Mouse (Mus musculus): ENCODE data around the gene Tmem125. TPM values are rescaled to one million over a fixed set of nuclear protein-coding genes. Genes with fewer than 3 reads are reported as not detected.

The Tmem125 gene
- 5.8 and 6.3 TPM in 2 replicates for polyA plus RNA-seq (2015; fragmentation: Nextera tagmentation; extraction: Ambion mirVana)

DNA sequence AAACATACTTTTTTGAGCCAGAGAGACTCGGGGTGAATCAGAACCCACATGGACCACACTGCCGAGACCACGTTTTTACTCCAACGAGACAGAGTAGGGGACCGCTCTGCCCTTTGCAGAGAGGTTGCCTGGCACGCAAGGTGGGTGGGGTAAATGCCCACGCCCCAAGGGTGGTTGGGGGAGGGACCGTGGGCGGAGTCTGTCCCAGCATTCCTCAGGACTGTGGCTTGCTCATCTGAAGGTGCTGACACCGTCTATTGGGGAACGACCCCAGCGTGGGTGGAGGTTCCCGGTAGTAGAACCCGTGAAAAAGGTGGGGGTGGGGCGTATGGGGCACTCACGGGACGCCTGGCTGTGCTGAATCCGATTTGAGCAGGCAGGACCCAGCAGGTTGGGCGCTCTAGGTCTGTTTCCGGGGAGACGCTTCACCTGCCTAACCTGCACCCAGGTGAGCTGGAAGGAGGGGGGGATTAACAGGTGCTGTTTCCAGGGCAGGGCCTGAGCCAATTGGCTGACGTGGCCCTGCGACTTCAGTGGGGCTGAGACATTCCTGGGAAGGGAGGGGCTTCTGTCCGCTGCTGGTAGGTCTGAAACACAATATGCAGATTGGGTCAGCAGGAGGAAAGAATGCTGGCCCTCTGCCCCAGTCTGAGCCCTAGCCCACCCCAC, at the start of gene Tmem125:
Tmem125 (minus strand) TSS at position 453 of the 669 bp plus-strand sequence.
- H3K9me3 ChIP-seq, result no peaks in the 10 kb centered on the region
- peak within 1 kb of the TSS; percentile 89 for H3K27ac ChIP-seq
- peaks cover 5% of the 10 kb centered on the region for H3K4me1 ChIP-seq
- WGBS, result 2% methylated on average over 24 of the region's 24 CpGs
- H3K9ac ChIP-seq, result peak within 1 kb of the TSS; percentile 15; the same call in 1 of the 2 replicates
- no peaks in the 10 kb centered on the region for H3K27me3 ChIP-seq
- ATAC-seq (ENCODE audit: borderline replicate concordance, extremely low read depth, low FRiP score, low TSS enrichment), result peak; percentile 90
- H3K4me2 ChIP-seq, result peak within 1 kb of the TSS; percentile 52
- H3K36me3 ChIP-seq, result no peaks in the 10 kb centered on the region
- H3K4me3 ChIP-seq, result peak within 1 kb of the TSS; percentile 36

- Histone ChIP-seq H3K9me3 (no peaks in the 10 kb centered on the region), H3K4me1 (peaks cover 7% of the 10 kb centered on the region), H3K4me2 (no peak overlapping the region), H3K9ac (no peak overlapping the region), H3K27ac (no peak overlapping the region), H3K4me3 (no peak overlapping the region), H3K27me3 (no peaks in the 10 kb centered on the region), H3K36me3 (no peaks in the 10 kb centered on the region)
- no peak for ATAC-seq (ENCODE audit: borderline replicate concordance, extremely low read depth, low FRiP score, low TSS enrichment)
- 10% methylated on average over 7 of the region's 7 CpGs for WGBS
These were observed 45.9 kb upstream of the Tmem125 start for GRCm38 (mm10) chr4:118589733-118590130.

GRCm38 (mm10) chr4:118589053-118589732, 45.3 kb upstream of the Tmem125 start:
- Histone ChIP-seq H3K36me3 (no peaks in the 10 kb centered on the region), H3K9me3 (no peaks in the 10 kb centered on the region), H3K27ac (no peak overlapping the region), H3K4me3 (no peak overlapping the region), H3K4me1 (peaks cover 7% of the 10 kb centered on the region), H3K27me3 (no peaks in the 10 kb centered on the region), H3K9ac (no peak overlapping the region), H3K4me2 (no peak overlapping the region)
- 63% methylated on average over 12 of the region's 12 CpGs for WGBS
- no peak for ATAC-seq (ENCODE audit: borderline replicate concordance, extremely low read depth, low FRiP score, low TSS enrichment)

- no peak for ATAC-seq (ENCODE audit: borderline replicate concordance, extremely low read depth, low FRiP score, low TSS enrichment)
- H3K36me3 ChIP-seq, result no peaks in the 10 kb centered on the region
- WGBS, result 90% methylated on average over 8 of the region's 8 CpGs
- peaks cover 5% of the 10 kb centered on the region for H3K4me1 ChIP-seq
- H3K4me2 ChIP-seq, result no peak overlapping the region
- no peaks in the 10 kb centered on the region for H3K27me3 ChIP-seq
- H3K9ac ChIP-seq, result no peak overlapping the region
- no peak overlapping the region for H3K4me3 ChIP-seq
- no peak overlapping the region for H3K27ac ChIP-seq
- no peaks in the 10 kb centered on the region for H3K9me3 ChIP-seq
These were observed 38.8 kb upstream of the Tmem125 start for GRCm38 (mm10) chr4:118582629-118583028.

DNA sequence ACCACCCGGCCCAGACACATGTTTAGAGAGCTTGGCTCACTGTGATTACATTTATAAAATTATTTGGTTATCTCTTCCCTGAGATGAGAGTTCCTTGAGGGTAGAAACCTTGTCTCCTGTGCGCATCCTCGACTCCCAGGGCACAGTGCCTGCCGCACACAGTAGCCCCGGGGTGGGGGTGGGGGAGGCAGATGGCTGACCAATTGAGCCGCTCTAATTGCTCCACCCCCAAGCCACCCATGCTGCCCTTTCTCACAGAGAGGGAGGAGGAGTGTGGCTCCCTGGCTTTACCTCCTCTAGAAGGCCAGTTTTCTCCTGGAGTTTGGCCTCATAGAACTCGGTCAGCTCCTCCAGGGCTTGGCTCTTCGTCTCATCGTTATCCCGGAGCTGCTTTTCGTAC, 37.7 kb upstream of the Tmem125 start:
- Histone ChIP-seq H3K4me3 (no peak overlapping the region), H3K27ac (no peak overlapping the region), H3K9me3 (no peaks in the 10 kb centered on the region), H3K36me3 (no peaks in the 10 kb centered on the region), H3K9ac (no peak overlapping the region), H3K27me3 (0 out of 2 replicates have a peak, but pooled peaks cover 7% of the 10 kb centered on the region), H3K4me1 (no peaks in the 10 kb centered on the region), H3K4me2 (no peak overlapping the region)
- no peak for ATAC-seq (ENCODE audit: borderline replicate concordance, extremely low read depth, low FRiP score, low TSS enrichment)
- WGBS, result 44% methylated on average over 11 of the region's 11 CpGs

- ATAC-seq (ENCODE audit: borderline replicate concordance, extremely low read depth, low FRiP score, low TSS enrichment), result no peak
- Histone ChIP-seq H3K27me3 (0 out of 2 replicates have a peak, but pooled peaks cover 10% of the 10 kb centered on the region), H3K9me3 (no peaks in the 10 kb centered on the region), H3K27ac (no peak overlapping the region), H3K4me1 (no peaks in the 10 kb centered on the region), H3K36me3 (no peaks in the 10 kb centered on the region), H3K4me2 (no peak overlapping the region), H3K4me3 (no peak overlapping the region), H3K9ac (no peak overlapping the region)
- WGBS, result 47% methylated on average over 13 of the region's 13 CpGs
These were observed 35.5 kb upstream of the Tmem125 start for GRCm38 (mm10) chr4:118579313-118579712.

DNA sequence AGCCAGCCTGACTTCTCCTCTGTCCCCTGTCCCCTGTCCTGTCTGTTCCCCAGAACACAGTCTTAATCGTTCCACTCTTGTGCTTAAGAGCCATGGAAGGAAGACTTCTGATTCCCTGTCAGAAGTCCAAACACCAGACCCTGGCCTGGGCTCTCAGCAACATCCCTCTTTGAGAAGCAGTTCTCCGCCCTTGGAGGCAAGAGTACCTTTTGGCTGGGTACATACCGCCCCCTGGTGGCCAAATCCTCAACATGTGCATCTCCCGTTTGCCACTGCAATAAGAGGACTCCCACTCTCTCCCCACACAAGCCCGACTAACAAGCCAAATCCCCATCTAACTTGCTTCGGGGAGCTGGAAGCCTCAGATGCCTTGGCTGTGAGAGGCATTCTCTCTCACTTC, 32.3 kb upstream of the Tmem125 start:
- Histone ChIP-seq H3K4me2 (no peak overlapping the region), H3K27ac (no peak overlapping the region), H3K9ac (no peak overlapping the region), H3K36me3 (no peaks in the 10 kb centered on the region), H3K4me1 (no peaks in the 10 kb centered on the region), H3K27me3 (peaks cover 10% of the 10 kb centered on the region; the same call in 1 of the 2 replicates), H3K4me3 (no peak overlapping the region), H3K9me3 (no peaks in the 10 kb centered on the region)
- ATAC-seq (ENCODE audit: borderline replicate concordance, extremely low read depth, low FRiP score, low TSS enrichment), result no peak
- WGBS, result 4% methylated on average over 6 of the region's 6 CpGs

DNA sequence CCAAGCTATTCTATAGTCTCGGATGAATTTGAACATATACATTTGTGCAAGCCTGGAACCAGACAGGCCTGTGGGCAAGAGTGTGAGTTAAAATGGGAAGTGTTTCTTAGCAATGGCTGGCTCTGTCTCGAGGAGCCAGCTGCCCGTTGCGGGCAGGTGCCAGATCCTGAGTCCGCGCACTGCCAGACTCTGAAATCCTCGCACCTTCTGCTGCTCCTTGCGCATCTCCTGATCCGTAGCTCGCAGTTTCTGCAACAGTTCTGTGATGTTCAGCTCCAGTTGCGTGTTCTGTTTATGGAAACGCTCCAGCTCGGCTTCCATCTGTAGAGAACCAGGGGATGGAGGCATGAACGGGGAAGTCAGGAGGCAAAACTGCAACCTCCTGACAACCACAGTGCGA, 27.6 kb upstream of the Tmem125 start:
- no peak for ATAC-seq (ENCODE audit: borderline replicate concordance, extremely low read depth, low FRiP score, low TSS enrichment)
- Histone ChIP-seq H3K27me3 (peaks cover 2% of the 10 kb centered on the region; the same call in 1 of the 2 replicates), H3K9ac (no peak overlapping the region), H3K4me1 (no peaks in the 10 kb centered on the region), H3K27ac (no peak overlapping the region), H3K4me2 (no peak overlapping the region), H3K4me3 (no peak overlapping the region), H3K9me3 (no peaks in the 10 kb centered on the region), H3K36me3 (no peaks in the 10 kb centered on the region)
- 73% methylated on average over 15 of the region's 15 CpGs for WGBS

- Histone ChIP-seq H3K4me1 (no peaks in the 10 kb centered on the region), H3K4me2 (no peak overlapping the region), H3K9me3 (no peaks in the 10 kb centered on the region), H3K4me3 (no peak overlapping the region), H3K27ac (no peak overlapping the region), H3K9ac (no peak overlapping the region), H3K27me3 (no peaks in the 10 kb centered on the region; the same call in 1 of the 2 replicates), H3K36me3 (no peaks in the 10 kb centered on the region)
- 0 out of 2 replicates have a peak, but pooled peaks have one; percentile 40 for ATAC-seq (ENCODE audit: borderline replicate concordance, extremely low read depth, low FRiP score, low TSS enrichment)
- WGBS, result 65% methylated on average over 23 of the region's 23 CpGs
These were observed 25.5 kb upstream of the Tmem125 start for GRCm38 (mm10) chr4:118569320-118569719.

DNA sequence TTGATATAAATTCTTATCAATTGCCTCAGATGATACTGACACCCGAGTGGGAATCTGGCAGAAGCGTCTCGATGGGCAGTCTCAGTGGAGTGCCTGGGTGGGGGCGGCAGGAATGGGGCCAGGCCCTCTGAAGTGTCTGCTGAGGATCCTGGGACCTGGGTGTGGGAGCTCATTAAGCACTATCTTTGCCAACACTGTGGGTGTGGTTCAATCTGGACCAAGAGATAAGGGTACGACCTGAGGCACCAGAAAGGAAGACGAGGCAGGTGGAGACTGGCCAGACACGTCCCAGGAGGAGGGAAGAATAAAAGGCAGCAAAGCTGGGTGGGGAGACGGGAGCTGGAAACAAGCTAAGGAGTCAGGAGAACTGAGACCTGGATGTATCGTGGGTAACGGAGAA, 24.9 kb upstream of the Tmem125 start:
- Histone ChIP-seq H3K9ac (no peak overlapping the region), H3K9me3 (no peaks in the 10 kb centered on the region), H3K4me3 (no peak overlapping the region), H3K4me1 (no peaks in the 10 kb centered on the region), H3K4me2 (no peak overlapping the region), H3K27me3 (no peaks in the 10 kb centered on the region; the same call in 1 of the 2 replicates), H3K27ac (no peak overlapping the region), H3K36me3 (no peaks in the 10 kb centered on the region)
- 49% methylated on average over 10 of the region's 10 CpGs for WGBS
- no peak for ATAC-seq (ENCODE audit: borderline replicate concordance, extremely low read depth, low FRiP score, low TSS enrichment)

DNA sequence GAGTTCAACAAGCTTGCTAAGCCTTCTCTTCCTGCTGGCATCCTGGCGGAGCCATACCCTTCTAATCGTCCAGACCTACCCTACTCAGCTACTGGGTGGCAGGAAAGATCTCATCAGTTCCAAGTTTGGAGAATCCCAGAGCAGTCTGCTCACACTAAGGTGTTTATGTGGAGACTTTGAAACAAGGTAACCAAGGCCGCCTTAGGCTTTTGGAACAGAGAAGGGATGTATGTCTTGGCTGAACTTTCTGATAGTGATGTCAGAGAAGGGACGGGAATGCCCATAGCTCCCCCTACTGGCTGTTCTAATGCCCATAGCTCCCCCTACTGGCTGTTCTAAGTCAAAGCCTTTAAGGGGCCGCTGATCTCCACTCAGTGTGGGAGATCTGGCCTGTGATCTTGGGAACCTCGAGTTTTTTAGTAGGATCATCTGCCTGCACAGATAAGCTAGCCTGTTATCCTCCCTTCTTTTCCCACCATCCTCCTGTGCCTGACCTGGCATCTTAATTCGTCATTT, 22.4 kb upstream of the Tmem125 start:
- WGBS, result 28% methylated on average over 7 of the region's 7 CpGs
- ATAC-seq (ENCODE audit: borderline replicate concordance, extremely low read depth, low FRiP score, low TSS enrichment), result no peak

DNA sequence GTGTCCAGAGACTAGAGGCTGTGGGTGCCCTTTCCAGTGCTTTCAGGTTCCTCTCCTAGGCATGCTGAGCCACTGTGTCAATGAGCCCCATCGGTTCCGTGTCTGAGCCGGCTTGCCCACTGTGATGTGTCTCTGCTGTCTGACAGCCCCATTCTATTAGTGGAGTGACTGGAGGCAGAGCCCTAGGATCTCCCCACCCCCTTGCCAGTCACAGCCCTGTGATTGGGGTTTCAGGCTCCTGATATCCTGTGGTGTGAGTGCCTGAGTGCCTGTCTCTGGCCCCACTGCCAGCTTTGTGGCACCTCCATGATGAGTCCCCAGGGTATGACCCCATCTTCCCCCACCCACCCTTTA, 21.1 kb upstream of the Tmem125 start:
- ATAC-seq (ENCODE audit: borderline replicate concordance, extremely low read depth, low FRiP score, low TSS enrichment), result no peak
- no peak overlapping the region for H3K4me2 ChIP-seq
- WGBS, result 65% methylated on average over 3 of the region's 3 CpGs
- H3K9ac ChIP-seq, result no peak overlapping the region
- H3K4me1 ChIP-seq, result no peaks in the 10 kb centered on the region
- no peaks in the 10 kb centered on the region for H3K27me3 ChIP-seq
- H3K27ac ChIP-seq, result no peak overlapping the region
- H3K9me3 ChIP-seq, result no peaks in the 10 kb centered on the region
- H3K36me3 ChIP-seq, result no peaks in the 10 kb centered on the region
- no peak overlapping the region for H3K4me3 ChIP-seq

More for the DNA sequence above, 22.4 kb upstream of the Tmem125 start:
- Histone ChIP-seq H3K27me3 (no peaks in the 10 kb centered on the region), H3K9me3 (no peaks in the 10 kb centered on the region), H3K4me3 (no peak overlapping the region), H3K4me2 (no peak overlapping the region), H3K36me3 (no peaks in the 10 kb centered on the region), H3K9ac (no peak overlapping the region), H3K4me1 (no peaks in the 10 kb centered on the region), H3K27ac (no peak overlapping the region)

All from lung, embryonic 15.5 days (tissue).